Mouse (Mus musculus) spleen, embryonic (tissue): ENCODE results near the gene Clec3a.

ENCODE experiments used
- CTCF ChIA-PET: fragments of 350-600 bp; sonication (Branson Sonifier 250); formaldehyde crosslinking; loops from one replicate; lab custom pipeline; 2022; lab: Charles Lee

The Clec3a gene

GRCm38 (mm10) chr8:114455302-114455701, 37.4 kb downstream of the Clec3a start:
- CTCF ChIA-PET, result no interaction called here

- CTCF ChIA-PET, result no interaction called here
Measured at GRCm38 (mm10) chr8:114455953-114456352, 38.1 kb downstream of the Clec3a start.

- CTCF ChIA-PET, result no interaction called here
Measured at GRCm38 (mm10) chr8:114458113-114458784, 40.4 kb downstream of the Clec3a start.

- CTCF ChIA-PET, result no interaction called here
Measured at GRCm38 (mm10) chr8:114460600-114460999, 42.7 kb downstream of the Clec3a start.

- CTCF ChIA-PET, result no interaction called here
Measured at GRCm38 (mm10) chr8:114462591-114462990, 44.7 kb downstream of the Clec3a start.

- CTCF ChIA-PET, result no interaction called here
Measured at GRCm38 (mm10) chr8:114463305-114463704, 45.4 kb downstream of the Clec3a start.

GRCm38 (mm10) chr8:114468526-114469207, 50.8 kb downstream of the Clec3a start:
- CTCF ChIA-PET, result no interaction called here

- CTCF ChIA-PET, result no interaction called here
Measured at GRCm38 (mm10) chr8:114469208-114469590, 51.3 kb downstream of the Clec3a start.

GRCm38 (mm10) chr8:114473546-114473945, 55.7 kb downstream of the Clec3a start:
- CTCF ChIA-PET, result no interaction called here
